Mouse (Mus musculus) Patski (cell line): ENCODE data around the gene Llgl2. TPM values are rescaled to one million over a fixed set of nuclear protein-coding genes. Genes with fewer than 3 reads are reported as not detected.

ENCODE experiments used
- ATAC-seq: fragments of 100-300 bp; one replicate; pipeline ENCODE4 v1.8.0; 2021
- CTCF ChIA-PET: fragments of 350-600 bp; sonication (Branson Sonifier 250); formaldehyde crosslinking; loops from one replicate; lab custom pipeline; 2022; ENCODE audit warnings: inconsistent platforms; lab: Charles Lee
- POLR2A ChIA-PET: fragments of 350-600 bp; sonication (Branson Sonifier 250); formaldehyde crosslinking; loops from one replicate; lab custom pipeline; 2022; ENCODE audit warnings: antibody characterized with exemption, inconsistent platforms; lab: Charles Lee
- DNase-seq: peaks from one replicate; pipeline ENCODE4 v3.0.0-alpha.2; 2011; ENCODE audit warnings: low read depth, low spot score
- H3K27me3 ChIP-seq: fragments of 371-371 bp; one replicate; pipeline ENCODE4 v1.5.1; 2021
- CTCF ChIP-seq: fragments of 100-300 bp; IDR thresholded peaks from one replicate; pipeline ENCODE4 v1.5.1; 2021
- in situ Hi-C: fragments of 300-500 bp; cut with MboI; formaldehyde crosslinking; loops from 3 replicates; pipeline ENCODE4 v1.11.1; 2018; ENCODE audit warnings: low pct_unique_long_range_greater_than_20kb, mixed read lengths
- polyA plus RNA-seq: library from polyadenylated mRNA; unstranded; gene quantifications from one replicate; pipeline ENCODE4 v1.2.3, GENCODE M21; 2021

The Llgl2 gene
- polyA plus RNA-seq, 1 experiment from 2014 or later = 163 TPM

DNA sequence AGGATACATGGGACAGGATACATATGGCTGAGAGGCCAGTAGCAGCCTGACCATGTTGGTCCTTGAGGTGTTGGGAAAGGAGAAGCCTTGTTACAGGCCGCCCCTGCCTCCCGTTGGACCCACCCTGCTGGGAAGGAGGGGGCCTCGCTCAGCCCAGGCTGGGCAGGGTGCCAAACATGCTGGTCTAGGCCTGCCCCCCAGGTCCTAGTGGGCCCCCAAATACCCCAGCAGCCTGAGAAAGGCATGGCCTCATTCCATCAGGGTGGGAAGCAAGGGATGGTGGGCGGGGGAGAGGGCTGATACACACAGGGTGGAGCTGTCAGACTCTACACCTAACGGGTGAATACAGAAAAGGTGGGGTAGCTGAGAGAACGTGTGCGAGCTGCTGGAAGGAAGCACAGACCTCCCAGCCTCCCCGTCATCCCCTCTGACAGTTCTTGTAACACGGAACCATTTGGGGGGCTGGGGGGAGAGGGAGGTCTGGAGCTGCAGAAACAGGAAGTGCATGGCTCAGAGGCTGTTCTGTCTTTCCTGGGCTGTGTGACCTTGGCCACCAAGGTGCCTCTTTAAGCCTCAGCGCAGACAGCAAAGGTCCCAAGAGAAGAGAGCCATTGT lies 15.0 kb upstream of the Llgl2 start:
- TF ChIP-seq CTCF = no peak
- CTCF ChIA-PET = no interaction called here
- no peak for ATAC-seq
- no peaks in the 10 kb centered on the region for H3K27me3 ChIP-seq
- DNase-seq = no peak
- POLR2A ChIA-PET = interaction anchor here (1.9 kb wide), 1 partner anchor 11 kb away, joined by 5 read pairs; no protein-coding TSS in a partner anchor
- in situ Hi-C loops = no loop called here

DNA sequence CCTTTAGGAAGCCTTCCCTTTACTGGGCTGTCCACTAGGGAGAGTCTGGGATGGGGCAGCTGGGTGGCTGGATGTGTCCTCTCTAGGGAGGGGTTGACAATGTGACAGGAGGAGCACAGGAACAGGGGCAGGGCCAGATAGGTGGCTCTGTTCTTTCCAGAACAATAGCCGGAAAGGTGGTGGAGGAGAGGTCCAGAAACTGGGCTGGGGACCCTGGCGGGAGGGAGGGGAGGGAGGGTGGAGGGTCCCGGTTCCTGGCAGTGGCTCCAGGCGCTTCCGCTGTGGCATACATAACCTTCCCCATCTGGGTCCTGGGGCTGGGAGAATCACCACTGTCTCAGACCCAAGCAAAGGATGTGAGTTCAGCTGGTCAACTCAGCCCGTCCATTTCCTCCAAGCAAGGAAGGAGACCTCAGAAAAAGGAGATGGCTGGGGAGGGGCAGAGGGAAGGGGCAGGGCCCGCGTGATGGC lies 14.5 kb upstream of the Llgl2 start:
- H3K27me3 ChIP-seq = no peaks in the 10 kb centered on the region
- POLR2A ChIA-PET = interaction anchor here (0.7 kb wide), 1 partner anchor 107 kb away, joined by 3 read pairs; no protein-coding TSS in a partner anchor
- ATAC-seq = no peak
- CTCF ChIA-PET = interaction anchor here (0.9 to 2.0 kb wide), 2 partner anchors 67 to 87 kb away, joined by 4 to 6 read pairs; no protein-coding TSS in a partner anchor
- in situ Hi-C loops = no loop called here
- DNase-seq = no peak
- TF ChIP-seq CTCF = no peak

DNA sequence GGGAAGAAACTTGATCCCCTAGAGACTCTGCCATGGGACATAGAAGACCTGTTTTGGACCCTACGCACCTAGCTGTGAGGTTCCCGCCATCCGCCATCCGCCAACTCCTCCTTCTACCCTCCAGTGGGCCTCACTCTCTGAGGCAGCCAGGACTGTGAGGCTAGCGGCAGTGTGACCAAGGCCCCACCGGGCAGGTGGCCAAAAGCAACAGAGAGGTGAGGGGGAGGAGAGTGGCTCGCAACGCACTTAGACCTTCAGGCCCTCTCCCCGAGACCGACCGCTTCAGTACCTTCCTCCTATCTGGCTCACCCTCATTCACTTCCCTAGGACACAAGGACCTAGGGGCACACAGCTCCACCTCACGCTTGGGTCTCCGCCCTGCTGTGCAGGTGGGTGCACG lies 13.5 kb upstream of the Llgl2 start:
- POLR2A ChIA-PET = interaction anchor here (1.1 to 1.7 kb wide), 3 partner anchors 10 to 87 kb away, joined by 3 to 6 read pairs (median 4); no protein-coding TSS in a partner anchor
- ATAC-seq = no peak
- TF ChIP-seq CTCF = no peak
- in situ Hi-C loops = loop anchor here (5.0 kb wide), 2 partner anchors 88 to 173 kb away; no protein-coding TSS in a partner anchor
- no peaks in the 10 kb centered on the region for H3K27me3 ChIP-seq
- CTCF ChIA-PET = interaction anchor here (2.0 kb wide), 1 partner anchor 88 kb away, joined by 6 read pairs; no protein-coding TSS in a partner anchor
- DNase-seq = no peak

DNA sequence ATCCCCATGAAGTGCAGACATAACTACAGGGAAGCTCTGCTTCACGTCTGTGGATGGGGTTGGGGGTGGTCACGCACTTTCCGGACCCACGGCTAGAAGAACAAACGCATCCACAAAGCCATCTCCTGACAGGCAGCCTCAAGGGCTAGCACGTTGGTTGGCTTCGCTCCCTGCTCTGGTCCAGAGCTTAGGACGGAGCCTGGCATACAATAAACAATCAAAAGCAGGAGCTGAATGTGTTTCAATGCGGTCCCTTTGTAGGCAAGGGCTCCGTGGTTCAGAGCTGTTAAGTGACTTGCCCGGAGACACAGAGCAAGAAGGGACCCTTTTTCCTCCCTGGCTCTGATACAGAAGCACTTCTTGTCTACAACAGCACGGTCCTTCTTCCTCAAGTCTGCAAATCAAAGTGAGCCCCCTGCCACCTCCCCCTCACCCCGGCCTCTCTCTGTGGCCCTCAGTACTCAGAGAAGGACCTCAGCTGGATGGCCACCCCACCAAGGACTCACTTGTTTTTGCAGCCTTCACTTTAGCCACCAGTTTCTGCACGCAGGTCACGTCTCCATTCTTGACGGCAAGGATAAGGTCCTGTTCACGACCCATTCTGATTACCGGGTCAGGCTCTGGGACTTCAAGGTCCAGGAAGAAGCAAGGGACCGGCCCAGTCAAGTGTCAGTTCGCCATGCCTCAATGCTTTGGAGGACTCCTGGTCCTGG lies 12.3 kb upstream of the Llgl2 start:
- POLR2A ChIA-PET = interaction anchor here (0.6 to 1.7 kb wide), 3 partner anchors 12 to 88 kb away, joined by 3 to 6 read pairs (median 4); no protein-coding TSS in a partner anchor
- no peaks in the 10 kb centered on the region for H3K27me3 ChIP-seq
- in situ Hi-C loops = loop anchor here (5.0 kb wide), 2 partner anchors 89 to 174 kb away; no protein-coding TSS in a partner anchor
- ATAC-seq (no peak), DNase-seq (no peak)
- CTCF ChIA-PET = interaction anchor here (0.8 to 2.0 kb wide), 3 partner anchors 33 to 97 kb away, joined by 3 to 6 read pairs (median 3); no protein-coding TSS in a partner anchor
- no peak for TF ChIP-seq CTCF

DNA sequence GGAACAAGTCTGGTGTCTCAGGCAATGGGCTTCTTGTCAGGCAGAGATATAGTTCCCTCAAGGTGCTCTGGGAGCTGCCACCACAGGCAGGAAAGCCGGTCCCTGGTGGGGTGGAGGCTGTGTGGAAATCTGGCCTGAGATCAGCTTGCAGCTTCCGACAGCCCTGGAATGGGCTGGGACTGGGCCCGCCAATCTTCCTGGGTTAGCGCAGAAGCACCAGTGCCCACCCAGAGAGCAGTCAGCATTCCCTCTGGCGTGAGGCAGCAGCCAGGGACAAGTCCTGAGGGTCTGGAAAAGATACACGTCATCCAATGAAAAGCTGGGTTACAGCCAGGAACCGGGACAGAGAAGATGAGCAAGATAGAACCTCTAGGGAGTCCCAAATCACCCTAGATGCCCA lies 11.8 kb upstream of the Llgl2 start:
- no peak for TF ChIP-seq CTCF
- H3K27me3 ChIP-seq = no peaks in the 10 kb centered on the region
- ATAC-seq (no peak), DNase-seq (no peak)
- CTCF ChIA-PET = interaction anchor here (1.1 kb wide), 1 partner anchor 34 kb away, joined by 3 read pairs; no protein-coding TSS in a partner anchor
- in situ Hi-C loops = loop anchor here (5.0 kb wide), 2 partner anchors 90 to 175 kb away; no protein-coding TSS in a partner anchor
- POLR2A ChIA-PET = interaction anchor here (1.4 kb wide), 1 partner anchor 16 kb away, joined by 3 read pairs; no protein-coding TSS in a partner anchor

DNA sequence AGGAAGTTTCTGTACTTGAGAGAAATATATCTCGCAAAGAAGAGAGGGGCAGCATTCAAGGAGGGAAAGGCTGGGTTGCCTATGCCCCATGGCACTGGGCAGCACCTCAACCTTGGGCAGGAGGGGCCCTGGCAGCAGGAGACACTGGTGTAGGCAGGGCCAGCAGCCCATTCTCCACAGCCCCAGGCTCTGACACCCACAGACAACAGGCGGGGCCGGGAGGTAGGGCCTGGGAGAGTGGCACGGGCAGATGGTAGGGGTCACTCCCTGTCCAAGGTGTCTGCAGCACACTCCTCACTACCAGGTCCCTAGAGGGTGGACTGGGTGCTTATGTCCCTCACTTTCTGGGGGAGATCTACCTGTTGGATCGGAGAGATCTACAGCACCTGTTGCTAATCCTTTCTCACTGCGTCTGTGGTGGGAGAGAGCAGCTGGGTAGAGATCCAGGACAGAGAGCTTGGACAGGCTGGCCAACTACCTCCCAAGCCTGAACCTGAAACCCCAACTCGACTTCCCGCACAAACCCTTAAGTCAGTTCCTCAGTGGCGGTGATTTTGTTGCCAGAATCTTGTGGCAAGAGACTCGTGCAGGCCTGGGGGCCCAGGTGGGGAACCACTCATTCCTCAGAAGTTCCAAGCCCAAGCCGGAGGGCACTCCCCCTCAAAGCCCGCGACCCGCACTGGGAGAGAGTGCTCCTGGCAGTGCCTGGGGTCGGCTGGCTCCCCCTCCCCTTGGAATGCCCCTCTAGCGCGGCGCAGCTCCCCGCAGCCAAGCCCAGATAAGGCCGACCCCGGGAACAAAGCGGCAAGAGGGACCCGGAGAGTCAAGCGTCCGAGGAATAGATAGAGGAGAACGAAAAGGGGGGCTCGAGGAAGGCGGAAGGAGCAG lies 11.1 kb upstream of the Llgl2 start:
- DNase-seq = no peak
- CTCF ChIA-PET = interaction anchor here (0.7 to 2.9 kb wide), 4 partner anchors 48 to 98 kb away, joined by 3 to 17 read pairs (median 4); no protein-coding TSS in a partner anchor
- no peak for ATAC-seq
- POLR2A ChIA-PET = interaction anchor here (1.3 to 2.4 kb wide), 3 partner anchors 17 to 90 kb away, joined by 3 to 17 read pairs (median 4); no protein-coding TSS in a partner anchor
- H3K27me3 ChIP-seq = no peaks in the 10 kb centered on the region
- no peak for TF ChIP-seq CTCF
- in situ Hi-C loops = loop anchor here (5.0 kb wide), 2 partner anchors 90 to 175 kb away; no protein-coding TSS in a partner anchor

DNA sequence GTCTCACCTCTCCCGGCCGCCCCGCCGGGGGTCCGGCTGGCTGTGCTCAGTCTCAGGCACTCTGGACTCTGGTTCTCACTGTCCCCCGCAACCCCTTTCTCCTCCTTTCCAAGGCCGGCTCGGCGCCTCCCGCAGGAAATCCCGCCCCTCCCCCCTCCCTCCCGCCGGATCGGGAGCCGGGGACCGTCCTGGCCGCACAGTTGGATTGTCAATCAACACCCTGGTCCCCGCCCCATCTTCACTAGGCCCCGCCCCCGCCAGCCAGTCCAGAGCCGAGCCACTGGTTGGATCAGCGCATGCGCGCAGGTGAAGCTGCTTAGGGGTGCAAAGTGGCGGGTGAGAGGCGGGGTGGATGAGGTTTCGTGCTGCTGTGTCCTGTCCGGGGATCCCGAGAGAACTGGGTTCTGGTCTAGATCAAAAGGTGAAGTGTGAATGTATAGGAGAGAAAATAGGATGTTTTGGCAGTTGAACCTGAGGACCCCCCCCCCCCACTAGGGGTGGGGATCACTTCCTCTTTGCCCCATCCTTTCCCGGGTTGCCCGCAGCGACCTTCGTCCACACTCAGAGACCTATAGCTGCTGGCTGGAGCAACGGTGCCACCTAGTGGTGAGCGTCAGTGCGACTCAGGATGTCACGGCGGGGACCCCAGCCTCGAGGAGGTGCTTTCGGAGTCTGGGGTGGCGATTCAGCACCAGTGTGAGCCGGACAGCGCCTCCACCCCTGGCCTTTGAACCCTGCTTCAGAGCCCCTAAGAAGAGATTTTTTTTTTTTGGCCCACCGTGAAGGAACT lies 10.1 kb upstream of the Llgl2 start, which contains the start of gene Caskin2:
Gene Caskin2 (minus strand): TSS at position 133 of the 790 bp plus-strand sequence.
- H3K27me3 ChIP-seq = no peaks in the 10 kb centered on the region
- in situ Hi-C loops = loop anchor here (5.0 kb wide), 2 partner anchors 91 to 176 kb away; no protein-coding TSS in a partner anchor
- POLR2A ChIA-PET = interaction anchor here (0.7 to 2.4 kb wide), 7 partner anchors 17 to 91 kb away, joined by 3 to 17 read pairs (median 4); partner anchors contain the start of gene Myo15b
- no peak for TF ChIP-seq CTCF
- CTCF ChIA-PET = interaction anchor here (0.7 to 3.0 kb wide), 6 partner anchors 48 to 167 kb away, joined by 3 to 17 read pairs (median 4); no protein-coding TSS in a partner anchor
- DNase-seq (peak; percentile 86), ATAC-seq (peak; percentile 76)

DNA sequence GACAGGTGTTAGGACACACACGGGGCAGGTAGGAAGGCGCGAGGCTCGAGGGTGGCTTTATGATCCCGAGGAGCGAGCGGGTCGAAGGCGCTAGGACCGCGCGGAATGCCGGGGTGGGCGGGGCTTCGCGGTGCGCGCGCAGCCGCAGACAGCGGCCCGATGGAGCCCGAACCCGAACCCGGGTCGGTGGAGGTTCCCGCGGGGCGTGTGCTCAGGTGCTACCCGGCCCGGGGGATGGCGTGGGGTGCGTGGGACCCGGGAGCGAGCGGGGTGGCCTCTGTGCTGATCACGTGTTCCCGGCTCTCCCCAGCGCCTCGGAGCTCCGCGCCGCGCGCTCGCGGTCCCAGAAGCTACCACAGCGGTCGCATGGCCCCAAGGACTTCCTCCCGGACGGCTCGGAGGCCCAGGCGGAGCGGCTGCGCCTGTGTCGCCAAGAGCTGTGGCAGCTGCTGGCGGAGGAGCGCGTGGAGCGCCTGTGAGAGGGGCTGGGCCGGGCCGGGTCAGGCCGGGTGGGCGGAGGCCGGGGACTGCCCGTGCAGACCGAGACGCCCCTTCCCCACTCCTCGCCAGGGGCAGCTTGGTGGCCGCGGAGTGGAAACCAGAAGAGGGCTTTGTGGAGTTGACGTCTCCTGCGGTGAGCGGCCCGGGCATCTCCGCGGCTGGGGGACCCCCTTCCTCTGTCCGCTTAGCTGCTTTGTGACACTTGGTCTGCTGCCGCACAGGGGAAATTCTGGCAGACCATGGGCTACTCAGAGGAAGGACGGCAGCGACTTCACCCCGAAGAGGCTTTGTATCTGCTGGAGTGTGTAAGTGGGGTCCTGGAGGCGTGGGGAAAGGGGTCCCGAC lies 9.0 kb upstream of the Llgl2 start, which contains the start of gene Tsen54:
Gene Tsen54 (plus strand): TSS at position 120 of the 846 bp plus-strand sequence.
- ChIA-PET CTCF (interaction anchor here (1.0 to 3.0 kb wide), 7 partner anchors 12 to 168 kb away, joined by 3 to 17 read pairs (median 3); no protein-coding TSS in a partner anchor), POLR2A (interaction anchor here (0.6 to 2.4 kb wide), 8 partner anchors 21 to 186 kb away, joined by 3 to 17 read pairs (median 4); partner anchors contain the start of genes Myo15b and Tmem94)
- H3K27me3 ChIP-seq = no peaks in the 10 kb centered on the region
- no peak for TF ChIP-seq CTCF
- DNase-seq (no peak), ATAC-seq (peak; percentile 31)
- in situ Hi-C loops = loop anchor here (5.0 kb wide), 2 partner anchors 93 to 178 kb away; no protein-coding TSS in a partner anchor
